Mouse (Mus musculus) cerebellum, postnatal 36 days (tissue): Measurements from ENCODE around the gene Tnrc6c.
A peak's percentile ranks its signal among the peaks of the same experiment; 100 is the strongest.

Experiments used
- DNase-seq, 2 experiments: peaks; one replicate each; pipeline ENCODE4 v3.0.0; 2021 to 2022; ENCODE audit warnings: mixed read lengths in 2 of 2

Tnrc6c gene

GRCm38 (mm10) chr11:117677111-117677510 lies 23.0 kb downstream of the Tnrc6c start:
- no peak for DNase-seq

- DNase-seq = no peak
These were observed 23.5 kb downstream of the Tnrc6c start for GRCm38 (mm10) chr11:117677594-117677993.

- no peak for DNase-seq
These were observed 24.1 kb downstream of the Tnrc6c start for GRCm38 (mm10) chr11:117678155-117678554.

- DNase-seq = no peak
These were observed 24.7 kb downstream of the Tnrc6c start for GRCm38 (mm10) chr11:117678740-117679139.

GRCm38 (mm10) chr11:117684640-117685039 lies 30.6 kb downstream of the Tnrc6c start:
- DNase-seq = no peak

- DNase-seq = no peak
These were observed 31.4 kb downstream of the Tnrc6c start for GRCm38 (mm10) chr11:117685461-117685860.

- no peak for DNase-seq
These were observed 31.9 kb downstream of the Tnrc6c start for GRCm38 (mm10) chr11:117686021-117686420.

GRCm38 (mm10) chr11:117688603-117689002 lies 34.5 kb downstream of the Tnrc6c start:
- no peak for DNase-seq

GRCm38 (mm10) chr11:117691311-117691710 lies 37.2 kb downstream of the Tnrc6c start:
- no peak for DNase-seq

- no peak for DNase-seq
These were observed 40.0 kb downstream of the Tnrc6c start for GRCm38 (mm10) chr11:117694050-117694449.

- DNase-seq = no peak
These were observed 42.5 kb downstream of the Tnrc6c start for GRCm38 (mm10) chr11:117696585-117696984.

- no peak for DNase-seq
These were observed 46.8 kb downstream of the Tnrc6c start for GRCm38 (mm10) chr11:117700871-117701270.

- DNase-seq = no peak
These were observed 52.2 kb downstream of the Tnrc6c start for GRCm38 (mm10) chr11:117706267-117706666.

- DNase-seq = no peak
These were observed 53.1 kb downstream of the Tnrc6c start for GRCm38 (mm10) chr11:117707238-117707637.

GRCm38 (mm10) chr11:117709308-117709707 lies 55.2 kb downstream of the Tnrc6c start:
- DNase-seq = peak; percentile 45 to 67

- DNase-seq = no peak
These were observed 56.8 kb downstream of the Tnrc6c start for GRCm38 (mm10) chr11:117710815-117711294.

GRCm38 (mm10) chr11:117712065-117712464 lies 58.0 kb downstream of the Tnrc6c start:
- no peak for DNase-seq

- DNase-seq = no peak
These were observed 59.3 kb downstream of the Tnrc6c start for GRCm38 (mm10) chr11:117713375-117713774.

- no peak for DNase-seq
These were observed 64.7 kb downstream of the Tnrc6c start for GRCm38 (mm10) chr11:117718838-117719237.

- DNase-seq = no peak
These were observed 70.7 kb downstream of the Tnrc6c start for GRCm38 (mm10) chr11:117724604-117725301.

GRCm38 (mm10) chr11:117727031-117727430 lies 72.9 kb downstream of the Tnrc6c start:
- DNase-seq = no peak

- no peak for DNase-seq
These were observed 74.2 kb downstream of the Tnrc6c start for GRCm38 (mm10) chr11:117728245-117728644.

- no peak for DNase-seq
These were observed 74.8 kb downstream of the Tnrc6c start for GRCm38 (mm10) chr11:117728841-117729240.

- DNase-seq = no peak
These were observed 75.3 kb downstream of the Tnrc6c start for GRCm38 (mm10) chr11:117729341-117729740.
